Mouse (Mus musculus) embryonic facial prominence, embryonic 11.5 days (tissue): ENCODE results near the gene Macrod2. TPM values are rescaled to one million over a fixed set of nuclear protein-coding genes. Genes with fewer than 3 reads are reported as not detected.

Experiments
- ATAC-seq: fragments of 200-750 bp; cut with Nextera tagmentation; replicated peaks from 2 replicates; pipeline ENCODE4 v1.8.0; 2017; ENCODE audit warnings: low read depth; ENCODE audit not compliant: insufficient number of reproducible peaks, low FRiP score, low TSS enrichment
- DNase-seq: peaks from one replicate; pipeline ENCODE4 v3.0.0-alpha.2; 2015; ENCODE audit warnings: low spot score
- H3K27ac ChIP-seq: fragments of 300-500 bp; sonication (generic); replicated peaks from 2 replicates; pipeline ENCODE4 v1.5.1; 2014; ENCODE audit warnings: mild to moderate bottlenecking, low read depth, low read length, control low read depth
- H3K27me3 ChIP-seq: fragments of 300-500 bp; sonication (generic); 2 replicates; pipeline ENCODE4 v1.6.1; 2014; ENCODE audit warnings: mild to moderate bottlenecking, low read length, moderate library complexity, mixed read lengths; ENCODE audit not compliant: control insufficient read depth, insufficient read depth
- H3K36me3 ChIP-seq: fragments of 300-500 bp; sonication (generic); replicated peaks from 2 replicates; pipeline ENCODE4 v1.6.1; 2014; ENCODE audit warnings: low read depth, mild to moderate bottlenecking, low read length, moderate library complexity, mixed read lengths; ENCODE audit not compliant: control insufficient read depth, insufficient read depth
- H3K4me1 ChIP-seq: fragments of 300-500 bp; sonication (generic); 2 replicates; pipeline ENCODE4 v1.6.1; 2014; ENCODE audit warnings: low read length, mixed read lengths; ENCODE audit not compliant: control insufficient read depth, insufficient read depth
- H3K4me2 ChIP-seq: fragments of 300-500 bp; sonication (generic); 2 replicates; pipeline ENCODE4 v1.6.1; 2014; ENCODE audit warnings: low read depth, mild to moderate bottlenecking, control low read depth, low read length, moderate library complexity
- H3K4me3 ChIP-seq: fragments of 300-500 bp; sonication (generic); 2 replicates; pipeline ENCODE4 v1.5.1; 2014; ENCODE audit warnings: low read depth, low read length, control low read depth
- H3K9ac ChIP-seq: fragments of 300-500 bp; sonication (generic); replicated peaks from 2 replicates; pipeline ENCODE4 v1.6.1; 2014; ENCODE audit warnings: mild to moderate bottlenecking, control low read depth, low read length
- H3K9me3 ChIP-seq: fragments of 300-500 bp; sonication (generic); replicated peaks from 2 replicates; pipeline ENCODE4 v1.6.1; 2016; ENCODE audit warnings: mild to moderate bottlenecking, low read length, inconsistent platforms, mixed read lengths; ENCODE audit not compliant: control insufficient read depth
- WGBS: fragments of 180-500 bp; shearing (Covaris S2); extraction: QIAGEN DNeasy Blood & Tissue Kit; methylation state at CpG from one replicate; pipeline ENCODE4 v1.1.7; 2014; 5-methylcytosine and 5-hydroxymethylcytosine counted together
- polyA plus RNA-seq: library from polyadenylated mRNA; unstranded; fragments of >200 nt; fragmentation: Nextera tagmentation; extraction: Ambion mirVana; gene quantifications from 2 replicates; pipeline ENCODE4 v1.2.1, GENCODE M21; 2014

Gene Macrod2
- polyA plus RNA-seq, 1 experiment from 2014 or later = 33.8 TPM

DNA sequence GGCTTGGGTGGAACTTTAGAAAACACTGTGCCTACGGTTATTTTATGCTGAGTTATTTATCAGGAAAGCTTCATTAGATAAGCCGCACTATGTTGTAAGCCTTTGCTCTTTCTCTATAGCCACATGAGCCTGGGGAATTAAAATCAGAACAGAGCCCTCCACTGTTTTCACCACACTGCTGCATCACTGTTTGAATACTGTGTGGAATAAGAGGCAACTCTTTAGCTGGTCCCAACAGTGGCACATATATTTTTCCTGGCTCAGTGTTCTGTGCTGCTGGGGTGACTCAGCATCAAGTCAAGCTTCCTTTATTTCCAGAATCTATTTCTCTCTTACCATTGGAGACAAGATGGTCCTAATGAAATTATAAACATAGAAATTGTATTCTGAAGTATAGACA, 1481.8 kb downstream of the Macrod2 start:
- no peaks in the 10 kb centered on the region for H3K36me3 ChIP-seq
- no peak overlapping the region for H3K9ac ChIP-seq
- no peaks in the 10 kb centered on the region; the same call in 1 of the 2 replicates for H3K4me1 ChIP-seq
- ATAC-seq (no peak; the same call in 1 of the 2 replicates), DNase-seq (no peak)
- H3K4me2 ChIP-seq = no peak overlapping the region
- H3K4me3 ChIP-seq = no peak overlapping the region
- no peaks in the 10 kb centered on the region for H3K9me3 ChIP-seq
- no peaks in the 10 kb centered on the region for H3K27me3 ChIP-seq
- 87% methylated on average over 2 of the region's 2 CpGs for WGBS
- H3K27ac ChIP-seq = no peak overlapping the region

DNA sequence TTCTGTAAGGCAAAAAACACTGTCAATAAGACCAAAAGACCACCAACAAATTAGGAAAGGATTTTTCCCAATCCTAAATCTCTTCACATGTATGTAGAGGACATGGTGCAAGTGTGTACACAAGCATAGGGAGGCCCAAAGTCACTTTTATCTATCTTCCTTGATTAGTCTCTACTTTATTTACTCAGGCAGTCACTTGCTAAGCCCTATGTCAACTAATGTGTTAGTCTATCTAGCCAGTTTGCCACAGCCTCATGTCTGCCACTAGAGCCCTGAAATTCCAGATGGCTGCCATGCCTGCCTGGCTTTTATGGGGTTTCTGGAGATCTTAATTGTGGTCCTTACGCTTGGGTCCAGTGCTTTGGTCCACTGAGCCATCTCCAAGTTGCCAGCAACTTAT, 1483.4 kb downstream of the Macrod2 start:
- Histone ChIP-seq H3K4me3 (no peak overlapping the region), H3K27ac (no peak overlapping the region), H3K9me3 (no peaks in the 10 kb centered on the region), H3K9ac (no peak overlapping the region), H3K4me2 (no peak overlapping the region), H3K27me3 (no peaks in the 10 kb centered on the region), H3K36me3 (no peaks in the 10 kb centered on the region), H3K4me1 (no peaks in the 10 kb centered on the region; the same call in 1 of the 2 replicates)
- DNase-seq (no peak), ATAC-seq (no peak)
- 93% methylated on average over 1 of the region's 1 CpGs for WGBS

DNA sequence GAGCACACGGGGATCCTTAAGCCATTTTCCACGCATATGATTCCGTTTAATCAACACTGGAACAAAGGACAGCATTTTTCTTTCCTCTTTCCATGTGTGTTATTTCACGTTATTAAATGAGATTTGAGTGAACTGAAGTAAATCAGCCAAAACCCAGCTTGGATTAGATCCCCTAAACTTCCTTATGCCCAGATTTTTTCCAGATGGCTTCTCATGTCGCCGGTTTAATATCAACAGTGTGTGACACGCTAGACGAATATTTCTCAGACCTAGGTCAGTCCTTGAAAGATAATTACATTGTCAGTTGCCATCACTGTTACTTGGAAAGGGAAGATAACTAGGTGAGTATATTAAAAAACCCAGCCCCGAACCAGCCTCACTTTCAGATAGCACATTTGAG, 1484.6 kb downstream of the Macrod2 start:
- Histone ChIP-seq H3K4me1 (no peaks in the 10 kb centered on the region; the same call in 1 of the 2 replicates), H3K27ac (no peak overlapping the region), H3K4me3 (no peak overlapping the region), H3K4me2 (no peak overlapping the region), H3K9ac (no peak overlapping the region), H3K36me3 (no peaks in the 10 kb centered on the region), H3K27me3 (no peaks in the 10 kb centered on the region), H3K9me3 (no peaks in the 10 kb centered on the region)
- WGBS = 28% methylated on average over 9 of the region's 9 CpGs
- DNase-seq (peak; percentile 81), ATAC-seq (no peak)

DNA sequence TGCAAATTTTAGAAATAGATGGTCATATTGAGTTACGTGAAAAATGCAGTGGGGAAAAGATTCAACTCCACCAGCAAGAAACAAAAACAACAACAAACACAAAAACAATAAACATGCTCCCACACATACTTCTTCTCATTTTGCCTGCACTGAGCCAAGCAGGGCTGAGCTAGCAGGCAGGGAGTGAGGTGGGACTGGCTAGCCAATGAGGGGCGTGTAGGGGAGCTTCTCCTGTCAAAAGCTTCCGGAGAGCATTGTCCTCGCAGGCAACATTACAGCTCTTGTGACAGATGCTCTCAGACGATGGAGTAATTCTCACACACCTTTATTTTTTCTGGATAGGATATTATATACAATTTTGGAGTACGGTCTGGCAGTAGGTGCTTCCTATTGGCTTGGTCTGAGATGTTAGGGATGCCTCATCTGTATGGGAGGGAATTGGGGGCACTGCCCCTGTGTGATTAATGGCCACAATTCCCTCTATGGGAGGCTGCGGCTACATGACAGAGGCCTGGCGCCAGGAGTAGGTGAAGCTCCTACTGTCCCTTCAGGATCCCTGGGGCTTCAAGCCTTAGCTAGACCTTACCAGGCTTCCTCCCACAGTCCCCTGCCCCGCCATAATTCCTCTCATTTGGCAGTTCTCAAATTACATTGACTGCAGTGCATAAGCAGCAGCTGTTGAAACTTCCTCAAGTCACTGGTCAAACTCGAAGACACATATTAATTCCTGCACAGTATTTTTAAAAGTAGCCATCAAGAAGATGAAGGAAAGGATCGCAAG, 1491.8 kb downstream of the Macrod2 start:
- Histone ChIP-seq H3K9ac (no peak overlapping the region), H3K4me1 (no peaks in the 10 kb centered on the region), H3K9me3 (no peaks in the 10 kb centered on the region), H3K36me3 (no peaks in the 10 kb centered on the region), H3K4me2 (no peak overlapping the region), H3K27me3 (no peaks in the 10 kb centered on the region), H3K27ac (no peak overlapping the region), H3K4me3 (no peak overlapping the region)
- peak; percentile 37 for DNase-seq
- 64% methylated on average over 11 of the region's 11 CpGs for WGBS
- ATAC-seq = no peak; the same call in 1 of the 2 replicates

DNA sequence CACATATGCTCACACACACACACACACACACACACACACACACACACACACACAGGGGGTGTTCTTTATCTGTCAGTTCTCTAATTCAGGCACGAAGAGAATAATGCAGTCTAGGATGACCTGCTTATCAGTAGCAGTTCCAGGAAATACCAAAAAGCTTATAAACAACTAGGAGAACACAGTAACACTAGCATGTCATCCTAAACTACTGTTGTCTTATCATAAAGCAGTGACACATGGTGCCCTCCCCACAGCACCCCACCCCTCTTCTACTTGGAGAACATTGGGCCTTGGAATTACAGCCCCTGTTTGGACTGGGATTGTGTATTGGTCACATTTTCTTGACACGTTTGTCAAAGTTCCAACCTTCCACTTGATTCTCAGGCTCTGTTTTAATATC, 1494.4 kb downstream of the Macrod2 start:
- H3K9me3 ChIP-seq = no peaks in the 10 kb centered on the region
- H3K36me3 ChIP-seq = no peaks in the 10 kb centered on the region
- H3K4me1 ChIP-seq = no peaks in the 10 kb centered on the region
- no peak overlapping the region for H3K27ac ChIP-seq
- DNase-seq (no peak), ATAC-seq (no peak)
- no peak overlapping the region for H3K4me2 ChIP-seq
- WGBS = 84% methylated on average over 2 of the region's 2 CpGs
- H3K27me3 ChIP-seq = no peaks in the 10 kb centered on the region
- no peak overlapping the region for H3K4me3 ChIP-seq
- H3K9ac ChIP-seq = no peak overlapping the region

DNA sequence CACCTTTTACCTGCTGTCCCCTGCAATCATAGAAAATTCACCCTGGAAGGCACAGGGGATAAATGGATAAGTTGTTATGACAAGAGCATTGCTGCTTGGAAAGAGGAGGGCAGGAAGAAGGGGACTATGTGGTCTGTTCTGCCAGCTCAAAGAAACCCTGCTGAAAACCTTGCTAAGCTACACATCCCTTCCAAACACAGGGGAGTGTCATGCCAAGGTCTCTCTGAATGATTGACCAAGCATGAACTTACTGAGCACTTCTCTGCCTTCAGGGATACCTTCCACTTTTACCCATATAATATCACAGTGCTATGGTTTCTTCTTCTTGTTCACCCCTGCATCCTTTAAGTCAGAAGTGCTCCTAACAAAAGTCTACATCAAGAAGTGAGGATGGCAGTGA, 1502.8 kb downstream of the Macrod2 start:
- H3K27me3 ChIP-seq = no peaks in the 10 kb centered on the region
- no peak for DNase-seq
- H3K9ac ChIP-seq = no peak overlapping the region
- no peak overlapping the region for H3K4me2 ChIP-seq
- H3K27ac ChIP-seq = no peak overlapping the region
- H3K9me3 ChIP-seq = no peaks in the 10 kb centered on the region
- no peak overlapping the region for H3K4me3 ChIP-seq
- no peaks in the 10 kb centered on the region for H3K36me3 ChIP-seq
- no peaks in the 10 kb centered on the region for H3K4me1 ChIP-seq
- no peak for ATAC-seq

DNA sequence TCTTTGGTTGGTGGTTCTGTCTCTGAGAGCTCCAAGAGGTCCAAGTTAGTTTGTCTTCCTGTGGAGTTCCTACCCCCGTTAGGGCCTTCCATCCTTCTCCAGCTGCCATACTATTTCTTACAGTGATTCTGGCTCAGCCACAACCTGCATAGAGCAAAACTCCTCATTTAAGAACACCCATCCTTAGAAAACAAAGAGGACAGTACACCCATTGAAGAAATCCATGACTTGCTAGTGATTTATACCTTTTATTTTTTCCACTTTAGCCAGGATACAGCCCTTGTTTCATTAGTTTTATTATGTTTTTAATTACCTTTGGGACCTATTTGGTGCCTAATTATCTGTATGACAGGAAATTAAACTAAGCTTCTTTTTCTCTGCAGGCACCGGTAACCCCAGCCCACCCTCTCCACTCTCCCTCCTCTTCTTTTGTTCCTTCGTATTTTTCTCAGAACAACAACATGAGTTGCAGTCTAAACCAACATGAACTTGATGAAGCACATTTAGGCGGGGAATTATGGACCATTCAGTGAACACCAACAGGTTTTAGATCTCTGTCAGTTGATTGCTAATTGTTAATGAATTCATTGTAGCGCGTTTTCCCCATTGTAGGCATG, 1516.8 kb downstream of the Macrod2 start:
- Histone ChIP-seq H3K4me3 (no peak overlapping the region), H3K27me3 (no peaks in the 10 kb centered on the region), H3K4me2 (no peak overlapping the region), H3K9me3 (no peaks in the 10 kb centered on the region), H3K36me3 (no peaks in the 10 kb centered on the region), H3K4me1 (no peaks in the 10 kb centered on the region), H3K27ac (no peak overlapping the region), H3K9ac (no peak overlapping the region)
- DNase-seq (no peak), ATAC-seq (no peak)
- WGBS = 73% methylated on average over 6 of the region's 6 CpGs

DNA sequence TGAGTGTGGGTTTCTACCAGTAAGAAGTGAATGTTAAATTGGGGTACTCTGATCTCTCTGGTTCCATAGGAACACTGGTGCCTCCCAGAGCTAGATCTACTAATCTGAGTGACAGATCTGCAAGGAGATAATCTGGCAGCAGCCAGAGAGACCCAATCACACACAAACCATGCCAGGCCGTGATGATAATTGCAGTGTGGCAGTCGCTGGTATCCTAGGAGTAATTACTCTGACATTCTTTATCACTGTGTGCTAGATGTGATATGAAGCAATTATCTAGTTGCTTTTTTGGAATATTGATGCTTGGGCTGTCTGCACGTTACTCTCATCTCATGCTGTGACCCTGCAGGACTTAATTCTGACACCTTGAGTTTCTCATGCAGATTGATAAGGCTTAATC, 1518.4 kb downstream of the Macrod2 start:
- no peaks in the 10 kb centered on the region for H3K27me3 ChIP-seq
- ATAC-seq = no peak
- 46% methylated on average over 3 of the region's 3 CpGs for WGBS

More for the DNA sequence above, 1518.4 kb downstream of the Macrod2 start:
- Histone ChIP-seq H3K4me2 (no peak overlapping the region), H3K9ac (no peak overlapping the region), H3K4me3 (no peak overlapping the region), H3K9me3 (no peaks in the 10 kb centered on the region), H3K27ac (no peak overlapping the region), H3K4me1 (no peaks in the 10 kb centered on the region), H3K36me3 (no peaks in the 10 kb centered on the region)
- DNase-seq = no peak
